Mouse (Mus musculus): ENCODE data around the gene Slc1a7. TPM values are rescaled to one million over a fixed set of nuclear protein-coding genes. Genes with fewer than 3 reads are reported as not detected.

Gene Slc1a7
- polyA plus RNA-seq, 1 experiment from 2014 or later = not detected

- Histone ChIP-seq H3K27ac (ENCODE audit: low read length) (no peak overlapping the region), H3K9me3 (ENCODE audit: control insufficient read depth, low read depth, low read length) (no peaks in the 10 kb centered on the region), H3K4me1 (ENCODE audit: control insufficient read depth, insufficient read depth, low read length) (no peaks in the 10 kb centered on the region), H3K9ac (replicated peaks; ENCODE audit: low read depth, low read length) (no peak overlapping the region), H3K4me2 (replicated peaks; ENCODE audit: low read depth, low read length) (no peak overlapping the region), H3K27me3 (ENCODE audit: control insufficient read depth, insufficient read depth, low read length) (no peaks in the 10 kb centered on the region), H3K4me3 (ENCODE audit: low read depth, low read length) (no peak overlapping the region), H3K36me3 (ENCODE audit: control insufficient read depth, insufficient read depth, low read length) (no peaks in the 10 kb centered on the region)
- ATAC-seq (ENCODE audit: insufficient number of reproducible peaks, insufficient read depth, low FRiP score, low read depth) = no peak
- 48% methylated on average over 7 of the region's 7 CpGs for WGBS
Observed at GRCm38 (mm10) chr4:108005328-108005727, 37.2 kb downstream of the Slc1a7 start.

- H3K4me2 ChIP-seq (replicated peaks; ENCODE audit: low read depth, low read length) = no peak overlapping the region
- no peak overlapping the region for H3K4me3 ChIP-seq (ENCODE audit: low read depth, low read length)
- WGBS = 79% methylated on average over 7 of the region's 7 CpGs
- no peaks in the 10 kb centered on the region for H3K4me1 ChIP-seq (ENCODE audit: control insufficient read depth, insufficient read depth, low read length)
- no peaks in the 10 kb centered on the region for H3K36me3 ChIP-seq (ENCODE audit: control insufficient read depth, insufficient read depth, low read length)
- H3K9ac ChIP-seq (replicated peaks; ENCODE audit: low read depth, low read length) = no peak overlapping the region
- H3K27ac ChIP-seq (ENCODE audit: low read length) = no peak overlapping the region
- no peaks in the 10 kb centered on the region for H3K27me3 ChIP-seq (ENCODE audit: control insufficient read depth, insufficient read depth, low read length)
- no peaks in the 10 kb centered on the region for H3K9me3 ChIP-seq (ENCODE audit: control insufficient read depth, low read depth, low read length)
- ATAC-seq (ENCODE audit: insufficient number of reproducible peaks, insufficient read depth, low FRiP score, low read depth) = no peak
Observed at GRCm38 (mm10) chr4:108007532-108008103, 39.5 kb downstream of the Slc1a7 start.

- Histone ChIP-seq H3K4me1 (ENCODE audit: control insufficient read depth, insufficient read depth, low read length) (no peaks in the 10 kb centered on the region), H3K9me3 (ENCODE audit: control insufficient read depth, low read depth, low read length) (no peaks in the 10 kb centered on the region), H3K4me2 (replicated peaks; ENCODE audit: low read depth, low read length) (no peak overlapping the region), H3K27me3 (ENCODE audit: control insufficient read depth, insufficient read depth, low read length) (no peaks in the 10 kb centered on the region), H3K27ac (ENCODE audit: low read length) (no peak overlapping the region), H3K36me3 (ENCODE audit: control insufficient read depth, insufficient read depth, low read length) (no peaks in the 10 kb centered on the region), H3K4me3 (ENCODE audit: low read depth, low read length) (no peak overlapping the region), H3K9ac (replicated peaks; ENCODE audit: low read depth, low read length) (no peak overlapping the region)
- WGBS = 69% methylated on average over 8 of the region's 8 CpGs
- no peak for ATAC-seq (ENCODE audit: insufficient number of reproducible peaks, insufficient read depth, low FRiP score, low read depth)
Observed at GRCm38 (mm10) chr4:108008541-108008940, 40.4 kb downstream of the Slc1a7 start.

GRCm38 (mm10) chr4:108014466-108014865 lies 46.3 kb downstream of the Slc1a7 start:
- H3K9ac ChIP-seq (replicated peaks; ENCODE audit: low read depth, low read length) = no peak overlapping the region
- no peak overlapping the region for H3K4me3 ChIP-seq (ENCODE audit: low read depth, low read length)
- H3K27me3 ChIP-seq (ENCODE audit: control insufficient read depth, insufficient read depth, low read length) = no peaks in the 10 kb centered on the region
- ATAC-seq (ENCODE audit: insufficient number of reproducible peaks, insufficient read depth, low FRiP score, low read depth) = no peak
- no peaks in the 10 kb centered on the region for H3K9me3 ChIP-seq (ENCODE audit: control insufficient read depth, low read depth, low read length)
- H3K36me3 ChIP-seq (ENCODE audit: control insufficient read depth, insufficient read depth, low read length) = no peaks in the 10 kb centered on the region
- 68% methylated on average over 2 of the region's 2 CpGs for WGBS
- H3K4me1 ChIP-seq (ENCODE audit: control insufficient read depth, insufficient read depth, low read length) = no peaks in the 10 kb centered on the region
- no peak overlapping the region for H3K27ac ChIP-seq (ENCODE audit: low read length)
- no peak overlapping the region for H3K4me2 ChIP-seq (replicated peaks; ENCODE audit: low read depth, low read length)

- no peak overlapping the region for H3K4me2 ChIP-seq (replicated peaks; ENCODE audit: low read depth, low read length)
- no peaks in the 10 kb centered on the region for H3K27me3 ChIP-seq (ENCODE audit: control insufficient read depth, insufficient read depth, low read length)
- WGBS = 67% methylated on average over 14 of the region's 14 CpGs
- no peak overlapping the region for H3K27ac ChIP-seq (ENCODE audit: low read length)
- H3K9me3 ChIP-seq (ENCODE audit: control insufficient read depth, low read depth, low read length) = no peaks in the 10 kb centered on the region
- no peak overlapping the region for H3K4me3 ChIP-seq (ENCODE audit: low read depth, low read length)
- no peak for ATAC-seq (ENCODE audit: insufficient number of reproducible peaks, insufficient read depth, low FRiP score, low read depth)
- no peaks in the 10 kb centered on the region for H3K4me1 ChIP-seq (ENCODE audit: control insufficient read depth, insufficient read depth, low read length)
- no peaks in the 10 kb centered on the region for H3K36me3 ChIP-seq (ENCODE audit: control insufficient read depth, insufficient read depth, low read length)
- no peak overlapping the region for H3K9ac ChIP-seq (replicated peaks; ENCODE audit: low read depth, low read length)
Observed at GRCm38 (mm10) chr4:108015067-108015765, 47.1 kb downstream of the Slc1a7 start.

GRCm38 (mm10) chr4:108016321-108016720 lies 48.2 kb downstream of the Slc1a7 start:
- H3K27ac ChIP-seq (ENCODE audit: low read length) = no peak overlapping the region
- H3K27me3 ChIP-seq (ENCODE audit: control insufficient read depth, insufficient read depth, low read length) = no peaks in the 10 kb centered on the region
- H3K4me2 ChIP-seq (replicated peaks; ENCODE audit: low read depth, low read length) = no peak overlapping the region
- no peaks in the 10 kb centered on the region for H3K36me3 ChIP-seq (ENCODE audit: control insufficient read depth, insufficient read depth, low read length)
- ATAC-seq (ENCODE audit: insufficient number of reproducible peaks, insufficient read depth, low FRiP score, low read depth) = no peak
- no peak overlapping the region for H3K9ac ChIP-seq (replicated peaks; ENCODE audit: low read depth, low read length)
- no peaks in the 10 kb centered on the region for H3K4me1 ChIP-seq (ENCODE audit: control insufficient read depth, insufficient read depth, low read length)
- H3K4me3 ChIP-seq (ENCODE audit: low read depth, low read length) = no peak overlapping the region
- 80% methylated on average over 3 of the region's 3 CpGs for WGBS
- no peaks in the 10 kb centered on the region; the same call in 1 of the 2 replicates for H3K9me3 ChIP-seq (ENCODE audit: control insufficient read depth, low read depth, low read length)

GRCm38 (mm10) chr4:108017839-108018238 lies 49.7 kb downstream of the Slc1a7 start:
- no peaks in the 10 kb centered on the region for H3K27me3 ChIP-seq (ENCODE audit: control insufficient read depth, insufficient read depth, low read length)
- H3K4me1 ChIP-seq (ENCODE audit: control insufficient read depth, insufficient read depth, low read length) = no peaks in the 10 kb centered on the region
- H3K9me3 ChIP-seq (ENCODE audit: control insufficient read depth, low read depth, low read length) = no peaks in the 10 kb centered on the region; the same call in 1 of the 2 replicates
- H3K36me3 ChIP-seq (ENCODE audit: control insufficient read depth, insufficient read depth, low read length) = no peaks in the 10 kb centered on the region
- no peak overlapping the region for H3K4me2 ChIP-seq (replicated peaks; ENCODE audit: low read depth, low read length)
- H3K27ac ChIP-seq (ENCODE audit: low read length) = no peak overlapping the region
- 73% methylated on average over 7 of the region's 7 CpGs for WGBS
- no peak for ATAC-seq (ENCODE audit: insufficient number of reproducible peaks, insufficient read depth, low FRiP score, low read depth)
- no peak overlapping the region for H3K9ac ChIP-seq (replicated peaks; ENCODE audit: low read depth, low read length)
- no peak overlapping the region for H3K4me3 ChIP-seq (ENCODE audit: low read depth, low read length)

- H3K27ac ChIP-seq (ENCODE audit: low read length) = no peak overlapping the region
- no peaks in the 10 kb centered on the region for H3K36me3 ChIP-seq (ENCODE audit: control insufficient read depth, insufficient read depth, low read length)
- no peak overlapping the region for H3K4me2 ChIP-seq (replicated peaks; ENCODE audit: low read depth, low read length)
- H3K27me3 ChIP-seq (ENCODE audit: control insufficient read depth, insufficient read depth, low read length) = no peaks in the 10 kb centered on the region
- no peaks in the 10 kb centered on the region; the same call in 1 of the 2 replicates for H3K9me3 ChIP-seq (ENCODE audit: control insufficient read depth, low read depth, low read length)
- whole genome bisulfite sequencing = 31% methylated on average over 10 of the region's 10 CpGs
- no peaks in the 10 kb centered on the region for H3K4me1 ChIP-seq (ENCODE audit: control insufficient read depth, insufficient read depth, low read length)
- H3K4me3 ChIP-seq (ENCODE audit: low read depth, low read length) = no peak overlapping the region
- no peak for ATAC-seq (ENCODE audit: insufficient number of reproducible peaks, insufficient read depth, low FRiP score, low read depth)
- H3K9ac ChIP-seq (replicated peaks; ENCODE audit: low read depth, low read length) = no peak overlapping the region
Observed at GRCm38 (mm10) chr4:108018241-108018923, 50.2 kb downstream of the Slc1a7 start.

All from stomach, embryonic 14.5 days (tissue).